ENCODE assay signal across 8 mouse cellular contexts in genomic region chr19:9980258-9980657, GRCm38 (mm10). TPM values are rescaled to one million over a fixed set of nuclear protein-coding genes. Genes with fewer than 3 reads are reported as not detected.
DNase-seq lines count a peak whose midpoint lies in the region; ATAC-seq and TF ChIP-seq lines count a peak whose summit lies in the region.

Gene Fth1 (plus strand): TSS chr19:9980598.

- H3K36me3 ChIP-seq in spleen, adult 2 months (ENCODE audit: control insufficient read depth, insufficient read depth, low read length), result peaks cover 14% of the 10 kb centered on the region
- H3K36me3 ChIP-seq in limb, embryonic 12.5 days, result peaks cover 15% of the 10 kb centered on the region

- TF ChIP-seq CTCF in spleen, adult 2 months (IDR thresholded peaks at IDR 0.05; ENCODE audit: extremely low read depth, insufficient read depth, insufficient read length, insufficient replicate concordance), result no peak
- TF ChIP-seq CTCF in olfactory bulb, adult 2 months (IDR thresholded peaks at IDR 0.05; ENCODE audit: insufficient read depth, low read depth, low read length), result no peak

- no peak for ATAC-seq in erythroblast, adult 5-6 weeks (replicated peaks; ENCODE audit: low FRiP score, poor library complexity, severe bottlenecking)
- no peak for ATAC-seq in limb, embryonic 12.5 days (ENCODE audit: insufficient number of reproducible peaks, insufficient read depth, low FRiP score, low TSS enrichment, low read depth)

- no peak within 1 kb of the TSS for H3K4me2 ChIP-seq in limb, embryonic 12.5 days

- H3K4me3 ChIP-seq in spleen, adult 2 months (ENCODE audit: extremely low read depth, insufficient read depth, insufficient read length), result no peak within 1 kb of the TSS
- no peak within 1 kb of the TSS for H3K4me3 ChIP-seq in limb, embryonic 12.5 days (replicated peaks)
- no peak within 1 kb of the TSS for H3K4me3 ChIP-seq in olfactory bulb, adult 2 months (ENCODE audit: insufficient read depth, low read depth, low read length)

- DNase-seq in spleen, adult 2 months (ENCODE audit: low read depth in 1 of 2, low spot score in 2 of 2), result no peak
- no peak for DNase-seq in spleen, postnatal 10 days (ENCODE audit: low spot score in 2 of 2)
- DNase-seq in heart, postnatal 14 days, result no peak
- no peak for DNase-seq in embryo, embryonic 10 days (ENCODE audit: low spot score)
- no peak for DNase-seq in spleen, postnatal 4 days (ENCODE audit: low spot score in 2 of 2)

- intact Hi-C loops in heart, postnatal 14 days (cut with DNase I), result no loop called here

- 58% methylated on average over 4 of the region's 4 CpGs for WGBS in spleen, adult 2 months
- 86% methylated on average over 4 of the region's 4 CpGs for WGBS in limb, embryonic 12.5 days
- WGBS in olfactory bulb, adult 2 months, result 88% methylated on average over 4 of the region's 4 CpGs

- no peaks in the 10 kb centered on the region for H3K27me3 ChIP-seq in spleen, adult 2 months (ENCODE audit: control insufficient read depth, insufficient read depth, low read length)
- H3K27me3 ChIP-seq in limb, embryonic 12.5 days, result no peaks in the 10 kb centered on the region

- peaks cover 12% of the 10 kb centered on the region; the same call in 1 of the 2 replicates for H3K4me1 ChIP-seq in spleen, adult 2 months (ENCODE audit: control insufficient read depth, insufficient read depth, insufficient read length)
- peaks cover 10% of the 10 kb centered on the region for H3K4me1 ChIP-seq in limb, embryonic 12.5 days (replicated peaks)
- peaks cover 13% of the 10 kb centered on the region for H3K4me1 ChIP-seq in olfactory bulb, adult 2 months (ENCODE audit: control insufficient read depth, insufficient read depth, low read length)

- H3K9me3 ChIP-seq in limb, embryonic 12.5 days, result no peaks in the 10 kb centered on the region

- no peak within 1 kb of the TSS for H3K27ac ChIP-seq in spleen, adult 2 months (ENCODE audit: insufficient read depth, low read length)
- no peak within 1 kb of the TSS for H3K27ac ChIP-seq in limb, embryonic 12.5 days
- H3K27ac ChIP-seq in olfactory bulb, adult 2 months (ENCODE audit: insufficient read depth, low read depth, low read length), result 0 out of 2 replicates have a peak within 1 kb of the TSS, but pooled peaks have one; percentile 67

- TF ChIP-seq POLR2A in spleen, adult 2 months (IDR thresholded peaks at IDR 0.05; ENCODE audit: low read depth, low read length), result no peak
- TF ChIP-seq POLR2A in olfactory bulb, adult 2 months (IDR thresholded peaks at IDR 0.05; ENCODE audit: insufficient read depth, low read depth, low read length), result no peak

- no peak within 1 kb of the TSS for H3K9ac ChIP-seq in limb, embryonic 12.5 days (replicated peaks)

RNA-seq across cellular contexts. Expression of gene Fth1, which starts in this region (rescaled TPM):
- 3,609 and 4,045 TPM in 2 replicates for polyA plus RNA-seq in spleen, adult 2 months (2012; rRNA removed)
- 939 and 1,145 TPM in 2 replicates for total RNA-seq in erythroblast, adult 5-6 weeks (2015; ENCODE audit: low replicate concordance)
- 1,067 and 1,257 TPM in 2 replicates for total RNA-seq in erythroblast, adult 5-6 weeks (2017; ENCODE audit: low replicate concordance)
- total RNA-seq in heart, postnatal 14 days (2021), result 1,000 to 10,000 TPM; 2,034 to 2,074 TPM
- polyA plus RNA-seq in limb, embryonic 12.5 days (2016; fragmentation: Nextera tagmentation; extraction: Ambion mirVana), result 1,334 and 1,385 TPM in 2 replicates
- 1,416 TPM in 1 of 2 replicates, not detected in the other for polyA plus RNA-seq in olfactory bulb, adult 2 months (2012; ENCODE audit: insufficient read depth, insufficient read length, low replicate concordance, missing spikeins)
